Mouse (Mus musculus): ENCODE measurements at regions not wholly inside any gene's neighbourhood (a gene's known extent, or its start where the extent isn't known, plus 50 kb on each side); places are given as distances from the start of the nearest gene placed in this dataset.
"Not testable (repeated sequence)": the region's sequence is repeated elsewhere in the genome, so short reads cannot be mapped to it uniquely, and the experiment has no call there.

GRCm38 (mm10) chr16:30799699-30800483, 200.4 kb downstream of the Fam43a start:
- Histone ChIP-seq H3K4me1 (replicated peaks; ENCODE audit: control insufficient read depth, insufficient read depth, low read length) (no peaks in the 10 kb centered on the region), H3K36me3 (ENCODE audit: control insufficient read depth, insufficient read depth, low read length) (no peaks in the 10 kb centered on the region), H3K4me3 (ENCODE audit: control insufficient read depth, insufficient read depth, low read length) (no peak overlapping the region), H3K27me3 (ENCODE audit: control insufficient read depth, insufficient read depth, low read length) (no peaks in the 10 kb centered on the region), H3K27ac (ENCODE audit: control insufficient read depth, insufficient read depth, low read length) (no peak overlapping the region)
- TF ChIP-seq POLR2A (IDR thresholded peaks at IDR 0.05; ENCODE audit: control insufficient read depth, extremely low read depth, insufficient read depth, low read length, poor library complexity) (no peak), CTCF (IDR thresholded peaks at IDR 0.05; ENCODE audit: borderline replicate concordance, control insufficient read depth, extremely low read depth, insufficient read depth, low read length, poor library complexity) (no peak)
- 65% methylated on average over 12 of the region's 12 CpGs for WGBS
- no peak for DNase-seq

DNA sequence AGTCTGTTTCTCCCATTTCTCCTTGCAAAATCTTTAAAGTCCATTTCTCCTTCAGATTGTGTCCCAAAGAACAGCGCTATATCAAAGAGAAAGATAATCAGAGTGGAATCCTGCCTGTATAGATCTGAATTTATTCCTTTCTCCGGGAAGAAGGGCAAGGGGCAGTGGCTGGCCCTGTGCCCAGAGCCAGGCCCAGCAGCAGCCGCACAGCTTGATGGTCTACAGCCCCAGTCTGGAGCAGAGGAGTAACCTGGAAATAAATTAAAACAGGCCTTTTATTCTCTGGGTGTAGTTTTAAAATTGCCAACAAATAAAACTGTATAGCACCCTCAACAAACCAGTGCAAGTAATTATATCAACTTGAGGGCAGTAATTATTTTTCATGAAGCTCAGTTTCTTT, 204.5 kb downstream of the Fam43a start:
- no peak for DNase-seq
- no peak for TF ChIP-seq CTCF (IDR thresholded peaks at IDR 0.05; ENCODE audit: borderline replicate concordance, control insufficient read depth, extremely low read depth, insufficient read depth, low read length, poor library complexity)
- no peak for TF ChIP-seq POLR2A (IDR thresholded peaks at IDR 0.05; ENCODE audit: control insufficient read depth, extremely low read depth, insufficient read depth, low read length, poor library complexity)
- no peaks in the 10 kb centered on the region for H3K36me3 ChIP-seq (ENCODE audit: control insufficient read depth, insufficient read depth, low read length)
- no peak overlapping the region for H3K4me3 ChIP-seq (ENCODE audit: control insufficient read depth, insufficient read depth, low read length)
- H3K27ac ChIP-seq (ENCODE audit: control insufficient read depth, insufficient read depth, low read length): no peak overlapping the region
- H3K27me3 ChIP-seq (ENCODE audit: control insufficient read depth, insufficient read depth, low read length): no peaks in the 10 kb centered on the region
- WGBS: 98% methylated on average over 3 of the region's 3 CpGs
- H3K4me1 ChIP-seq (replicated peaks; ENCODE audit: control insufficient read depth, insufficient read depth, low read length): no peaks in the 10 kb centered on the region

DNA sequence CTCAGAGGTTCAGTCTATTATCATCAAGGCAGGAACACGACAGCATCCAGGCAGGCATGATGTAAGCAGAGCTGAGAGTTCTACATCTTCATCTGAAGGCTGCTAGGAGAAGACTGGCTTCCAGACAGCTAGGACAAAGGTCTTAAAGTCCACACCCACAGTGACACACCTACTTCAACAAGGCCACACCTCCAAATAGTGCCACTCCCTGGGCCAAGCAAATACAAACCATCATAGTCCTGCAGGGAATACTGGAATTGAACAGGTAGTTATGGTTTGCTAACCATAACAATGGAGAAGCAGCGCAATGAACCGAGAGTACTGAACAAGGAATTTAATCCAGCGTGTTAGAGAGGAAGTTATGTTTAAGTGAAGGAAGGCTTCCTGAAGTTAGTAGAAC, 206.7 kb downstream of the Fam43a start:
- 96% methylated on average over 4 of the region's 4 CpGs for WGBS

DNA sequence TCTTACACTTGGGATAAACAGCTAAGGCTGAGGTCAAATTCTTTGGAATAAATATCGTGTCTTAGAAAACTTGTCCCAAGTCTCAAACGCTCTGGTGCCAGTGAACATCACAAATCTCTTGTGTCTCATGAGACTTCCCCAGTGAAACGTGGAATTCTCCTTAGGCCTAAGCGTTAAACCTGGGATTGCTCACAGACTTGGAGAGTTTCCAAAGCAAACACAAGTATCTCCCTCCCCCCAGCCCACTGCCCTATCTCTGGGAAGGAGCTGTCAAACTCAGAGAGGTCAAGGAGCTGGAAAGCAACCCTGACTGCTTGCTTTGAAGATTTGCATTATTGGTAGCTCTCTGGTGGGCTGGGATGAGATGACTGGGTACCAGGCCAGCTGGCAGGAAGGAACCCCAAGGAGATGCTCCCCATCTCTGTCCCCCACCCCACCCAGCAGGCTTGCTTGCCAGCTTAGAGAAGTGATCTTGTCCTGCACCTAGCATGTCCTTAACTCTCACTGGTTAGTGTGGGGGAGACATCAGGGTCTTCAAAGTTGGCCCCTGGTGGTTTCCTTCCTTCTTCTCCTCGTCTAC, 219.1 kb downstream of the Fam43a start:
- 79% methylated on average over 5 of the region's 5 CpGs for WGBS
- Histone ChIP-seq H3K27ac (ENCODE audit: control insufficient read depth, insufficient read depth, low read length) (no peak overlapping the region), H3K4me3 (ENCODE audit: control insufficient read depth, insufficient read depth, low read length) (no peak overlapping the region), H3K4me1 (replicated peaks; ENCODE audit: control insufficient read depth, insufficient read depth, low read length) (0 out of 2 replicates have a peak, but pooled peaks cover 5% of the 10 kb centered on the region), H3K36me3 (ENCODE audit: control insufficient read depth, insufficient read depth, low read length) (no peaks in the 10 kb centered on the region), H3K27me3 (ENCODE audit: control insufficient read depth, insufficient read depth, low read length) (no peaks in the 10 kb centered on the region)
- DNase-seq: no peak
- TF ChIP-seq CTCF (IDR thresholded peaks at IDR 0.05; ENCODE audit: borderline replicate concordance, control insufficient read depth, extremely low read depth, insufficient read depth, low read length, poor library complexity) (no peak), POLR2A (IDR thresholded peaks at IDR 0.05; ENCODE audit: control insufficient read depth, extremely low read depth, insufficient read depth, low read length, poor library complexity) (no peak)

More for the DNA sequence above, 206.7 kb downstream of the Fam43a start:
- H3K36me3 ChIP-seq (ENCODE audit: control insufficient read depth, insufficient read depth, low read length); H3K4me1 ChIP-seq (replicated peaks; ENCODE audit: control insufficient read depth, insufficient read depth, low read length); H3K27ac ChIP-seq (ENCODE audit: control insufficient read depth, insufficient read depth, low read length); H3K27me3 ChIP-seq (ENCODE audit: control insufficient read depth, insufficient read depth, low read length); DNase-seq; H3K4me3 ChIP-seq (ENCODE audit: control insufficient read depth, insufficient read depth, low read length): not testable (repeated sequence)

- Histone ChIP-seq H3K4me1 (replicated peaks; ENCODE audit: control insufficient read depth, insufficient read depth, low read length) (0 out of 2 replicates have a peak, but pooled peaks cover 5% of the 10 kb centered on the region), H3K27ac (ENCODE audit: control insufficient read depth, insufficient read depth, low read length) (no peak overlapping the region), H3K4me3 (ENCODE audit: control insufficient read depth, insufficient read depth, low read length) (no peak overlapping the region), H3K36me3 (ENCODE audit: control insufficient read depth, insufficient read depth, low read length) (no peaks in the 10 kb centered on the region), H3K27me3 (ENCODE audit: control insufficient read depth, insufficient read depth, low read length) (no peaks in the 10 kb centered on the region)
- no peak for TF ChIP-seq POLR2A (IDR thresholded peaks at IDR 0.05; ENCODE audit: control insufficient read depth, extremely low read depth, insufficient read depth, low read length, poor library complexity)
- TF ChIP-seq CTCF (IDR thresholded peaks at IDR 0.05; ENCODE audit: borderline replicate concordance, control insufficient read depth, extremely low read depth, insufficient read depth, low read length, poor library complexity): no peak
- 67% methylated on average over 4 of the region's 4 CpGs for WGBS
- no peak for DNase-seq
These were observed 219.8 kb downstream of the Fam43a start for GRCm38 (mm10) chr16:30819342-30819741.

GRCm38 (mm10) chr16:30820234-30820633, 220.7 kb downstream of the Fam43a start:
- Histone ChIP-seq H3K4me3 (ENCODE audit: control insufficient read depth, insufficient read depth, low read length) (no peak overlapping the region), H3K4me1 (replicated peaks; ENCODE audit: control insufficient read depth, insufficient read depth, low read length) (0 out of 2 replicates have a peak, but pooled peaks cover 5% of the 10 kb centered on the region), H3K36me3 (ENCODE audit: control insufficient read depth, insufficient read depth, low read length) (no peaks in the 10 kb centered on the region), H3K27me3 (ENCODE audit: control insufficient read depth, insufficient read depth, low read length) (no peaks in the 10 kb centered on the region), H3K27ac (ENCODE audit: control insufficient read depth, insufficient read depth, low read length) (no peak overlapping the region)
- WGBS: 87% methylated on average over 3 of the region's 3 CpGs
- DNase-seq: no peak
- no peak for TF ChIP-seq POLR2A (IDR thresholded peaks at IDR 0.05; ENCODE audit: control insufficient read depth, extremely low read depth, insufficient read depth, low read length, poor library complexity)
- no peak for TF ChIP-seq CTCF (IDR thresholded peaks at IDR 0.05; ENCODE audit: borderline replicate concordance, control insufficient read depth, extremely low read depth, insufficient read depth, low read length, poor library complexity)

Data from thymus, adult 2 months (tissue).